Mouse (Mus musculus) ES-E14 (cell line): ENCODE results near the gene Samd11. TPM values are rescaled to one million over a fixed set of nuclear protein-coding genes. Genes with fewer than 3 reads are reported as not detected.

Experiments
- DNase-seq: peaks from one replicate; pipeline ENCODE4 v3.0.0-alpha.2; 2013; ENCODE audit warnings: low read depth, low spot score
- H3K27ac ChIP-seq: 2 replicates; pipeline ENCODE4 v1.5.1; 2012; ENCODE audit warnings: low read depth, mild to moderate bottlenecking, low read length, moderate library complexity, mixed read lengths; ENCODE audit not compliant: poor library complexity, insufficient read depth, severe bottlenecking
- H3K36me3 ChIP-seq: 2 replicates; pipeline ENCODE4 v1.6.1; 2012; ENCODE audit warnings: mild to moderate bottlenecking, low read length, moderate library complexity, mixed read lengths; ENCODE audit not compliant: control insufficient read depth, poor library complexity, insufficient read depth, severe bottlenecking
- H3K4me1 ChIP-seq, 2 experiments: fragments of 150-350 bp in 1 of 2; sonication (generic) in 1 of 2; 2 replicates each; pipeline ENCODE4 v1.6.1; 2012; ENCODE audit warnings: low read length in 2 of 2, mild to moderate bottlenecking in 1 of 2, mixed read lengths in 1 of 2; ENCODE audit not compliant: control insufficient read depth in 2 of 2, insufficient read depth in 2 of 2, poor library complexity in 1 of 2
- H3K4me3 ChIP-seq, 2 experiments: fragments of 150-350 bp in 1 of 2; sonication (generic) in 1 of 2; 2 replicates each; pipeline ENCODE4 v1.5.1; 2012; ENCODE audit warnings: low read length in 2 of 2, low read depth in 1 of 2, mild to moderate bottlenecking in 1 of 2, mixed read lengths in 1 of 2; ENCODE audit not compliant: insufficient read depth in 1 of 2, poor library complexity in 1 of 2, severe bottlenecking in 1 of 2
- H3K9ac ChIP-seq: 2 replicates; pipeline ENCODE4 v1.6.1; 2012; ENCODE audit warnings: low read depth, mild to moderate bottlenecking, low read length, mixed read lengths; ENCODE audit not compliant: poor library complexity, insufficient read depth, severe bottlenecking
- H3K9me3 ChIP-seq: fragments of 150-350 bp; sonication (generic); 2 replicates; pipeline ENCODE4 v1.6.1; 2012; ENCODE audit warnings: low read depth, mild to moderate bottlenecking, low read length; ENCODE audit not compliant: control insufficient read depth, insufficient read depth
- CHD2 ChIP-seq: IDR thresholded peaks from 2 replicates; pipeline ENCODE4 v1.6.1; 2014; ENCODE audit warnings: mild to moderate bottlenecking, low read depth, low read length, inconsistent platforms
- HCFC1 ChIP-seq: IDR thresholded peaks from 2 replicates; pipeline ENCODE4 v1.6.1; 2012; ENCODE audit warnings: low read length, inconsistent platforms, borderline replicate concordance; ENCODE audit not compliant: insufficient read depth
- MAFK ChIP-seq: IDR thresholded peaks from 2 replicates; pipeline ENCODE4 v1.6.1; 2014; ENCODE audit warnings: mild to moderate bottlenecking, low read depth, low read length, inconsistent platforms; ENCODE audit not compliant: insufficient read depth
- ZC3H11A ChIP-seq: IDR thresholded peaks from 2 replicates; pipeline ENCODE4 v1.6.1; 2012; ENCODE audit warnings: low read depth, mild to moderate bottlenecking, inconsistent platforms, low read length, borderline replicate concordance
- ZNF384 ChIP-seq: IDR thresholded peaks from 2 replicates; pipeline ENCODE4 v1.6.1; 2012; ENCODE audit warnings: low read depth, low read length, inconsistent platforms
- in situ Hi-C, 2 experiments: fragments of 600-800 bp; cut with MboI; formaldehyde crosslinking; loops; one replicate each; pipeline ENCODE4 v1.15.1; 2025; ENCODE audit warnings: low sequenced_read_pairs in 2 of 2, inconsistent platforms in 1 of 2; ENCODE audit not compliant: unreplicated experiment in 2 of 2
- total RNA-seq: library from RNA; depleted of rRNA; stranded (reverse); fragments of 300-350 nt; gene quantifications from 2 replicates; pipeline ENCODE4 v1.2.3, GENCODE M21; 2012; rRNA removed

Gene Samd11
- total RNA-seq, 1 experiment, result 1.4 TPM

DNA sequence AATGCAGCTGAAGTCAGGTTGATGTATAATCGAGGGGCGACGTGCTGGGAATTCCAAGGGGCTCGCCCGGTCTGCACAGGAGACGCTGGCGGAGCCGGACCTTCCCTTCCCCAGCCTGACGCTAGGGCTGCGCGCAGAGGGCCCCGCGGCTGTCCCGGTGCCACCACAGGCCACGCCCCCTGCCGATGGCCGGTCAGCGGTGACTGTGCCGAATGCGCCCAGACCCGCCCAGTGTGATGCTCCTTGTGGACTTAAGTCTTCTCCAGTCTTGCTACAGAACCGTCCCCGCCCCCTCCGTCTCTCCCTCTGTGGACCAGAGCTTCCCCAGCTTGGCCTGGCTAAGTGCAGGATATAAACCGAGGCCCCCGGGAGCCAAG lies 57.6 kb downstream of the Samd11 start:
- peak overlapping the region; percentile 63 to 65 for H3K4me3 ChIP-seq
- H3K27ac ChIP-seq, result peak overlapping the region; percentile 51
- in situ Hi-C loops, result no loop called here
- peak; percentile 64 for DNase-seq
- H3K9me3 ChIP-seq, result no peaks in the 10 kb centered on the region
- H3K9ac ChIP-seq, result peak overlapping the region; percentile 62
- TF ChIP-seq ZC3H11A (no peak), ZNF384 (no peak), HCFC1 (no peak), MAFK (no peak), CHD2 (no peak)
- peaks cover 2 to 32% of the 10 kb centered on the region in 2 experiments; a peak in 2 of 4 replicates for H3K4me1 ChIP-seq
- peaks cover 12% of the 10 kb centered on the region for H3K36me3 ChIP-seq

- DNase-seq, result no peak
- no peaks in the 10 kb centered on the region for H3K9me3 ChIP-seq
- H3K4me1 ChIP-seq, result peaks cover 2 to 33% of the 10 kb centered on the region in 2 experiments; a peak in 3 of 4 replicates
- no peak for TF ChIP-seq CHD2
- TF ChIP-seq HCFC1, result peak; percentile 8; the same call in 1 of the 2 replicates
- no peak for TF ChIP-seq ZNF384
- no peak for TF ChIP-seq MAFK
- TF ChIP-seq ZC3H11A, result no peak
- peak within 1 kb of the TSS; percentile 91 for H3K9ac ChIP-seq
- H3K27ac ChIP-seq, result peak within 1 kb of the TSS; percentile 67
- in situ Hi-C loops, result no loop called here
- H3K4me3 ChIP-seq, result peak within 1 kb of the TSS; percentile 83 to 99
- H3K36me3 ChIP-seq, result peaks cover 13% of the 10 kb centered on the region
These were observed 58.2 kb downstream of the Samd11 start, which contains the start of gene Agrn for GRCm38 (mm10) chr4:156197131-156197828. TSS of gene Agrn (minus strand) at chr4:156197488.

Other genes with a start within 250 kb of the Samd11 start
- gene Tnfrsf4, start 241.8 kb downstream of the Samd11 start, total RNA-seq, result 2.4 and 2.6 TPM in 2 replicates
- 0.62 and 1.1 TPM in 2 replicates for gene Tnfrsf18, start 229.5 kb downstream of the Samd11 start, total RNA-seq
- gene Ttll10, start 196.2 kb downstream of the Samd11 start, total RNA-seq, result 0.22 and 0.37 TPM in 2 replicates
- gene 9430015G10Rik, start 145.7 kb downstream of the Samd11 start, total RNA-seq, result 83.4 and 131 TPM in 2 replicates
- 1.7 and 2.2 TPM in 2 replicates for gene Rnf223, start 125.1 kb downstream of the Samd11 start, total RNA-seq
- 214 and 296 TPM in 2 replicates for gene Agrn, start 58.2 kb downstream of the Samd11 start, total RNA-seq
- gene Isg15, start 54.8 kb downstream of the Samd11 start, total RNA-seq, result 0.67 and 0.79 TPM in 2 replicates
- gene AW011738, start 52.4 kb downstream of the Samd11 start, total RNA-seq, result 0.21 and 0.27 TPM in 2 replicates
- gene Perm1, start 39.8 kb downstream of the Samd11 start, total RNA-seq, result 0.16 and 0.18 TPM in 2 replicates
- 15.2 and 31.2 TPM in 2 replicates for gene Plekhn1, start 20.8 kb downstream of the Samd11 start, total RNA-seq
- gene Noc2l, start 19.6 kb downstream of the Samd11 start, total RNA-seq, result 108 and 147 TPM in 2 replicates
- not detected in 2 replicates for gene Vmn2r-ps159, start 75.4 kb upstream of the Samd11 start, total RNA-seq